Comparison of ENCODE assay signal across 11 mouse cellular contexts in the genomic region with DNA sequence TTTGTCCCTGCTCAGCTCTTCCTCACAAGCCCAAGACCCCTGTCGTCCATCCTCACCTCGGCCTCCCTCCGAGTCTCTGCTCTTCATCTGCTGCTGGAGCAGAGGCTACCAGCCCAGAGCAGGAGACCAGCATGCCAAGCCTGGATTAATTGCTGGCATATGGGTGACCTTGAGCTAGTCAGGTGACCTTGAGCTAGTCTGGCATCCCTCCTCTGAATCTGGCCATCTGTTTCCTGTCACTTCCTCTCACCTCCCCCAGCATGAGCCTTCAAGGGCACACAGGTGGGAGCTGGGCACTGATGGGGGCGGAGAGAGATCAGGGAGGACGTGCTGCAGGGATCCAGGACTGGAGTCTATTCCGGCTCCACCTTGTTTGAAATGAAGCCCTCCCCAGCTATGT.
DNase-seq lines count a peak whose midpoint lies in the region; ATAC-seq and TF ChIP-seq lines count a peak whose summit lies in the region.
"Had no signal": no experiment of that assay in that cellular context is flagged by ENCODE, and none has a peak within 500 bp of the region (broad histone marks: within the 10 kb centered on the region; RNA-seq: fewer than 3 reads in every experiment).

No protein-coding gene starts in this region.

- no peak overlapping the region for H3K4me2 ChIP-seq in hindbrain, embryonic 12.5 days (replicated peaks)
- H3K4me2 ChIP-seq in heart, embryonic 11.5 days: no peak overlapping the region

- DNase-seq in spleen, adult 2 months (ENCODE audit: low read depth in 1 of 2, low spot score in 2 of 2): no peak
- DNase-seq in spleen, postnatal 10 days (ENCODE audit: low spot score in 2 of 2): no peak
- DNase-seq in cerebellum, adult 8-10 months: peak; percentile 42
- DNase-seq in kidney, postnatal 10 days: no peak
- no peak for DNase-seq in layer of hippocampus, adult 11-12 months (ENCODE audit: low spot score)
- DNase-seq: heart, postnatal 36 days had no signal

- no peaks in the 10 kb centered on the region for H3K27me3 ChIP-seq in spleen, adult 2 months (ENCODE audit: control insufficient read depth, insufficient read depth, low read length)
- H3K27me3 ChIP-seq in hindbrain, embryonic 12.5 days: no peaks in the 10 kb centered on the region
- H3K27me3 ChIP-seq in heart, embryonic 11.5 days (ENCODE audit: control insufficient read depth, insufficient read depth, low read length): no peaks in the 10 kb centered on the region

- no peaks in the 10 kb centered on the region for H3K9me3 ChIP-seq in hindbrain, embryonic 12.5 days (replicated peaks)
- no peaks in the 10 kb centered on the region for H3K9me3 ChIP-seq in heart, embryonic 11.5 days (replicated peaks; ENCODE audit: control insufficient read depth, low read length)
- H3K9me3 ChIP-seq: G1E had no signal

- no peaks in the 10 kb centered on the region; the same call in 1 of the 2 replicates for H3K4me1 ChIP-seq in spleen, adult 2 months (ENCODE audit: control insufficient read depth, insufficient read depth, insufficient read length)
- peaks cover 23% of the 10 kb centered on the region for H3K4me1 ChIP-seq in hindbrain, embryonic 12.5 days
- H3K4me1 ChIP-seq in heart, embryonic 11.5 days (ENCODE audit: control insufficient read depth, insufficient read depth, low read length): peaks cover 10% of the 10 kb centered on the region

- no peak overlapping the region for H3K9ac ChIP-seq in hindbrain, embryonic 12.5 days
- no peak overlapping the region for H3K9ac ChIP-seq in heart, embryonic 11.5 days (ENCODE audit: low read depth, low read length)
- H3K9ac ChIP-seq: liver, embryonic 14.5 days had no signal

- no peak for TF ChIP-seq CTCF in spleen, adult 2 months (IDR thresholded peaks at IDR 0.05; ENCODE audit: extremely low read depth, insufficient read depth, insufficient read length, insufficient replicate concordance)

- peak overlapping the region; percentile 8; the same call in 1 of the 2 replicates for H3K27ac ChIP-seq in spleen, adult 2 months (ENCODE audit: insufficient read depth, low read length)
- peak overlapping the region; percentile 25; the same call in 1 of the 2 replicates for H3K27ac ChIP-seq in hindbrain, embryonic 12.5 days
- no peak overlapping the region for H3K27ac ChIP-seq in heart, embryonic 11.5 days (ENCODE audit: low read depth, low read length)
- H3K27ac ChIP-seq: liver, embryonic 14.5 days; macrophage had no signal

- TF ChIP-seq POLR2A in spleen, adult 2 months (IDR thresholded peaks at IDR 0.05; ENCODE audit: low read depth, low read length): no peak

- 0 out of 2 replicates have a peak, but pooled peaks have one; percentile 11 for ATAC-seq in hindbrain, embryonic 12.5 days (ENCODE audit: low FRiP score)
- no peak for ATAC-seq in heart, embryonic 11.5 days (replicated peaks; ENCODE audit: insufficient number of reproducible peaks, low FRiP score, low TSS enrichment)

- no peak overlapping the region for H3K4me3 ChIP-seq in spleen, adult 2 months (ENCODE audit: extremely low read depth, insufficient read depth, insufficient read length)
- no peak overlapping the region for H3K4me3 ChIP-seq in hindbrain, embryonic 12.5 days
- H3K4me3 ChIP-seq in heart, embryonic 11.5 days (ENCODE audit: low read depth, low read length): no peak overlapping the region

- no peaks in the 10 kb centered on the region for H3K36me3 ChIP-seq in spleen, adult 2 months (ENCODE audit: control insufficient read depth, insufficient read depth, low read length)
- no peaks in the 10 kb centered on the region for H3K36me3 ChIP-seq in hindbrain, embryonic 12.5 days
- no peaks in the 10 kb centered on the region for H3K36me3 ChIP-seq in heart, embryonic 11.5 days (ENCODE audit: control insufficient read depth, insufficient read depth, low read length)
- H3K36me3 ChIP-seq: G1E had no signal

- WGBS in spleen, adult 2 months: 50% methylated on average over 6 of the region's 6 CpGs
- WGBS in hindbrain, embryonic 12.5 days: 53% methylated on average over 6 of the region's 6 CpGs
- WGBS in heart, embryonic 11.5 days (ENCODE audit: insufficient replicate concordance): 51% methylated on average over 5 of the region's 6 CpGs
